Mouse (Mus musculus): Measurements from ENCODE around the gene Hck. TPM values are rescaled to one million over a fixed set of nuclear protein-coding genes. Genes with fewer than 3 reads are reported as not detected.

Gene Hck
- total RNA-seq (2021) = 1 to 10 TPM; 1.9 to 2.2 TPM
- long read RNA-seq, experiment 1, partial matches to known transcripts = 0 of 3 reads
- long read RNA-seq, experiment 1, other reads (novel, unspliced or antisense) = 0 of 3 reads
- long read RNA-seq, experiment 2 = 0 reads

DNA sequence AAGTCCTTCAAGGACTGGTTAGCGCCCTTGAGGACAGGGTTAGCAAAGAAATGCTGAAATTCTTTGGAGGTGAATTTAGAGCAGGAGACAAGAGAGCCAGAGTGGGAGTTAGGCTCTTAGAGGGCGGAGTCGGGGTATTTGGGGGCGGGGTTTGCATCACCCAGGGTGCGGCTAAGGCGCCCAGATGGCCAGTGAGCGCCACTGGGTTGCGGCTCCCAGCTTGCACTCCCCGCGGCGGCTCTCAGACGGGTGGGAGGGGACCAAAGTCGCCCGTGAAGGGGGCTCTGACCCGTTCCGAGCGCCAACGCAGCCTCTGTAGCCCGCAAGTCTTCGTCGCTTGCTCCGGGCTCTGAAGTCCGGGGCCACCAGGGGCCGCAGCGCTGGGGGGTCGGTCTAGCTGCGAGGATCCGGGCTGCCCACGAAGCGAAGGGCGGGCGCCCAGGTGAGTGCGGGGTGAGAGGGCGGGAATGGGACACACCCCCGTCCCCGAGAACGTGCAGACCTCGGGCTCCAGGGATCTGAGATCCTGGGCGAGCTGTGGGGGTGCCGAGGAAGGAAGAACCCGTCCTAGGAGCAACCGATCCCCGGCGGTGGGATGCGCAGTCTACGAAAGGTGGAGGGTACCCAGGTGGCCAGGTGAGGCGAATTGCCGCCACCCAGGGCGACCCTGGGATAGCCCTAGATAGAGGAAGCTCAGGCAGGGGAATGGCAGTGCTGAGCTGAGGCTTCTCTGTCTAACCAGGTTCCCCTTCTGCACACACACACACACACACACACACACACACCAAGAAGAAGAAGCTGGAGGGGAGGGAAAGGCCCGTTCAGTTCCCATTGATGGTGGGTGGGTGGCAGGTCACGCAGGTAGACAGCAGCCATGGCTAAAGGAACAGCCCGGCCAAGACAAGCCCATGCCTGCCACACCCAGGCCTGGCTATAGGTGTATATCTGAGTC lies at the start of gene Hck:
TSS of gene Hck (plus strand) at position 156 of the 952 bp plus-strand sequence.
- peak in 1 of 2 experiments; percentile 19 for DNase-seq (ENCODE audit: low spot score in 2 of 2)
- Histone ChIP-seq H3K4me3 (peak within 1 kb of the TSS; percentile 18), H3K27ac (peak within 1 kb of the TSS; percentile 28; the same call in 1 of the 2 replicates)
- no peak; the same call in 1 of the 2 replicates for TF ChIP-seq CTCF (conservative IDR thresholded peaks at IDR 0.05)

DNA sequence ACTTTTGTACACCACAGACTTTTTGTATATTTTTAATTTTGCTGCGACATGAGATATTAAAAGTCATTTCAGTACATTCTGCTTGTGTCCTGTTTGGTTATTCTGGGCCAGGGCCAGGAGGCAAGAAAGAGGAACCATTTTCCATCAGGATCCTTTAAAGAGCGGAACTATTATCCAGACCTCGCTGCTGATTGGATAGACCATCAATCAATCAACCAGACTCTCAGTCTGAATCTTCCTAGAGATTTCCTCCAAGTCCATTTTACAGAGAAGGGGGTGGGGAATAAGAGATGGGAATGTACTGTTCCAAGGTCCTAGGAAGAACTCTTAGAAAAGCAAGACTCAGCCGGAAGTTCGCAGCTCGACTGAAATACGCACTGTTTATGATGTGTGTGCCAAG lies 48.1 kb upstream of the Hck start:
- Histone ChIP-seq H3K27ac (no peak overlapping the region), H3K4me3 (no peak overlapping the region)
- DNase-seq (ENCODE audit: low spot score in 2 of 2) = no peak
- TF ChIP-seq CTCF (conservative IDR thresholded peaks at IDR 0.05) = no peak

DNA sequence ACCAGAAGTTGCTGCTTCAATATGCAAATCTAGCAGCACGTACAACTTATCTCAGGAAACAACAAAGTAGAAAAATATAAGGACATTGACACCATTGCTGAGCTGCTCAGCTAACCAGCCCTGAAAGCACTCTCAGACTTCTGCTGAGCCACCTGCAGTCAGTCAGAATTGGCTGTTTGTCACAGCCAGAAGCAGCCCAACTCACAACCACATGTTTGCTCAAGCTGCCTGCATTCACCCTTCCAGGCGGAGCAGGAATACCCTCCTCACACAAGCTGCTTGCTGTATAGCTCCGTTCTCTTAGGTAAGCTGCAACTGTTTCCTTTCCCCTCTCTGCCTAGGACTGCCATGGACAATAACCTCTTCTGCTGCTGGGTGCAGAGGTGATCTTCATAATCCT lies 44.9 kb upstream of the Hck start:
- TF ChIP-seq CTCF (conservative IDR thresholded peaks at IDR 0.05) = no peak
- no peak for DNase-seq (ENCODE audit: low spot score in 2 of 2)
- Histone ChIP-seq H3K4me3 (no peak overlapping the region), H3K27ac (no peak overlapping the region)

DNA sequence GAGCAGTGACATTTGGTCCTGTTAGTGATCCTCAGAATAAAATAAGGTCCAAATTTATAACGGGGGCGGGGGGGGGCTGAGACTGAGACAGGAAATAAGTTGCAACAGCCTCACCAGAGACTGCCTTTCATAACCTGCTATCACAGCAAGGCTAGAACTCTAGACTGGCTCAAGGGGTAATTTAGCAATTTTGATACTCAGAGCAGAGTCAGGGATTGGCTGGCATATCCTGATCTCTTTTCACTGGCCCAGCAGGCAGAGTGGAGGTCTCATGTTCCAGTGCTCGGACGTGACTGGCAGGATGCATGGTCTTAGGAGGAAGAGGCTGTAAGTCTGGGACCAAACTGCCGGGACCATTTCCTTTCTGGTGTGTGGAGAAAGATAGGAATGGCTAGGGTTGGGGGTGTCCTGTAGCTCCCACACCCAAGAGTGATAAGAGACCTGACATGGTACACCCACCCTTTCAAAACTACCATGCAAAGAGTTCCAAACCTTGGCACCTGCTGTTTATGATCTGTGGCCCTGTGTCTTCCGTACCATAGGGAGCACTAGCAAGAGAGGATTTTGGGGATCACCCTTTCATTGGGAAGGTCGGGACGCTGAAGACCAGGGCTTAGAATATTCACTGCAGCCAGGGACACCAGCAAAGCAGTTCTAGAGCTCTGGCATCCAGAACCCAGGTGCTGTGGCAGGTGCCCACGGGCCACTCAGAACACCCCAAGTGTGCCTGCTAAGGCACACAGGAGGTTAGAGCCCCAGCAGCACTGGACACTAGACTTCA lies 43.9 kb upstream of the Hck start:
- no peak for DNase-seq (ENCODE audit: low spot score in 2 of 2)
- no peak overlapping the region for H3K27ac ChIP-seq
- no peak overlapping the region for H3K4me3 ChIP-seq
- no peak for TF ChIP-seq CTCF (conservative IDR thresholded peaks at IDR 0.05)

DNA sequence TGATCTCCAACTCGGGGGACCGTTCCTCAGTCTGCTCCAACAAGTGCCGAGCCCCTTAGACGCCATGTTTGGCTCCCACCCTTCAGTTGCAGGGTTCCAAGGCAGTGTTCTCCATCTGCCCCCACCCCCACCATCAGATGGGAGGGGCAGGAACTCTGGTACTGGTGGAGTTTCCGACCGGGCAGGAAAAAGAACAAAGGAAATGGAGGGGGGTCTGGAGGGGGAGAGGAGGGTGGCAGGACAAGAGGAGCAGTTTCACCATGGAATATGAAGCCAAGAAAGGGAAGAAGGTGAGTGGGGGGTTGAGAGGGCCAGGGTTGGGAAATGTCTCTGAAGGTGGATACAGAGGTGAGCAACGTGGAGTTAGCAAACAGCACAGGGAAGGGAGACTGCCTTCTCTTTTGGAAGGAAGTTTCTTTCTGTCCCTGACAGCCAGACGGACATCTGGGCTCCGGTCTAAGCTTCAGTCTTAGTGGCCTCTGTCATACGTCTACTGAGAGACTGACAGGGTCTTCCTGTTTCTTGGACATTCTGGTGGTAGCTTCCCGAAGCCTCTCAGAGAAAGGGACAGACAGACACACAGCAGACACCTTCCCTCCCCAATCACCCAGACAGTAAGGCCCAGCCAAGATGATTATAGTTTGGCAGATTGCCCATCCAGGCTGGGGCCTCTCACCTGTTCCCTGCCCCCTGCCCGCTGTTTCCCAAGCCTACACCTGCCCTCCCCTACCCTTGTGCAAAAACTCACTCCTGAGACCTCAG lies 42.3 kb upstream of the Hck start, which contains the start of gene Ccm2l:
TSS of gene Ccm2l (plus strand) at position 209 of the 762 bp plus-strand sequence.
- H3K27ac ChIP-seq = peak within 1 kb of the TSS; percentile 74
- no peak for DNase-seq (ENCODE audit: low spot score in 2 of 2)
- H3K4me3 ChIP-seq = peak within 1 kb of the TSS; percentile 26
- TF ChIP-seq CTCF (conservative IDR thresholded peaks at IDR 0.05) = no peak

DNA sequence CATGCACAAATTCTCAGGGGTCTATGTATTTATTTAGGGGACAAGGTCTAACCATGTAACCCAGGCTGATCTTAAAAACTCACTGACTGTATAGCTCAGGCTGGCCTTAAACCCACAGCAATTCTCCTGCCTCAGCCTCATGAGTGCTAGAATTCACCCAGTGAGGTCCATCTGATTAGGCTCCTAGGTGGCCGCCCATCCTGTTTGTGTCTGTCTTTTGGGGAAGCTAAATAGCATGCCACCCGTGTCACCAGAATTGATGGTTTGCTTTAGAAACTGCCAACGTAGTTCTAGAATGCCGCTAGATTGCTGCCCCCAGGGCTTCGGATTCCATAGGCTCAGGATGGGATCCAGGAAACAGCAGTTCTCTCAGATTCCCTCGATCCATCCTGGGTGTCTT lies 41.3 kb upstream of the Hck start:
- peak overlapping the region; percentile 27 for H3K4me3 ChIP-seq
- H3K27ac ChIP-seq = peak overlapping the region; percentile 39; the same call in 1 of the 2 replicates
- TF ChIP-seq CTCF (conservative IDR thresholded peaks at IDR 0.05) = no peak
- no peak for DNase-seq (ENCODE audit: low spot score in 2 of 2)

DNA sequence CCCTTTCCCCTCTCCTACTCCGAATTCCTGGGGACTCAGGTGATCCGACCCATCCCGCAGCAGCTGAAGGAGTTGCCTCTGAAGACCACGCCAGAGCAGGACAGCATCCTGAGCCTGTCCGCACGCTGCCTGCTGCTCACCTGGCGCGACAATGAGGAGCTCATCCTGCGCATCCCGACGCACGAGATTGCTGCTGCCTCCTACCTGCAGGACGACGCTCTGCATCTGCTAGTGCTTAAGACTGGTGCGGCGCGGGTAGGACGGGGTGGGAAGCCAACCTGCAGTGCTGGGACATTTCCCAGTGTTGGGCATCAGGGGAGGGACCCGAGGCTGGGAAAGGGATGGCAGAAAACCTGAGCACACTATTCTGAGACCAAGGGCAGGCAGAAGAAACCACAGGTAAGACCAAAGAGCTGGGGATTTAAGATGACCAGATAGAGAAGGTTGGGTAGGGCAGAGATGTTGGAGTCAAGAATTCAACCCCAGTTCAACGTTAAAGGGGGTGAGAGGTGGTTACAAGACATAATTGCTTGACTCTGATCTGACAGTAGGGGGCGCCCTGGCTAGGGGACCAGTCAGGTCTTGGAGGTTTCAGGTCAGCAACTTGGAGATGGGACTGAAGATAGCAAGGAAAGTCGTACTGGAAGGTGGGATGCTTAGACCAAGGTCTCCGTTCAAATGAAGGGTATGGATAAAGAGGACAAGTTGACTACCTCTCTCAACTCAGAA lies 37.3 kb upstream of the Hck start:
- no peak for DNase-seq (ENCODE audit: low spot score in 2 of 2)
- H3K27ac ChIP-seq = no peak overlapping the region
- peak; percentile 76 for TF ChIP-seq CTCF (conservative IDR thresholded peaks at IDR 0.05)
- no peak overlapping the region for H3K4me3 ChIP-seq

DNA sequence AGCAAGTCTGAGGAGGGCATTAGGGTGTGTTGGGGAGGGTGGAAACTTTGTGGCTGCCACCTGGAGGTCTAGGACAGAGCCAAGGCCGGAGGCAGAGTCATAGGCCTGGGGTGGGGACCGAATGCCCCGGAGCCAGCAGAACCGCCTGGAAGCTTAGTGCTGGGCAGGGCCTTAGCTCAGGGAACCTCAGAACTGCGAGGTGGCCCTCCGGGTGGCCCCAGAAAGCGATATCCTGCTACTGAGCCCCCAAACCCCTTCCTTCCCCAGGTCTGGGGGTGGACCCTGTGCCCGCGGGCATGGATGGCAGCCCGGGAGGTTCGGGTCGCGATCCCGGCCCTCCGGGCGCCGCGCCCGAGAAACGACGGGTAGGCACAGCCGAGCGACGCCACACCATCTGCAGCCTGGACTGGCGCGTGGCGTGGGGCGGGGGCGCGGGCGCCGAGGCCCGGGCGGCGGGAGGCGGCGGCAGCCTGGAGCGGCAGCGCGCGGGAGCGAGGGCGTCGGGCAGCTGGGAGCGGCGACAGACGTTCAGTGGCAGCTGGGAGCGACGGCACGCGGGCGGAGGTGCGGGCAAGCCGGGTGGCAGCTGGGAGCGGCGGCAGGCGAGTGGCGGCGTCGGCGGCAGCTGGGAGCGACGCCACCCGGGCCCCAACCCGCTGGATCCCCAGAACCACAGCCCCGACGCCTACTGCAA lies 36.6 kb upstream of the Hck start:
- H3K27ac ChIP-seq = no peak overlapping the region
- no peak overlapping the region for H3K4me3 ChIP-seq
- peak; percentile 17 to 66 for DNase-seq (ENCODE audit: low spot score in 2 of 2)
- no peak for TF ChIP-seq CTCF (conservative IDR thresholded peaks at IDR 0.05)

DNA sequence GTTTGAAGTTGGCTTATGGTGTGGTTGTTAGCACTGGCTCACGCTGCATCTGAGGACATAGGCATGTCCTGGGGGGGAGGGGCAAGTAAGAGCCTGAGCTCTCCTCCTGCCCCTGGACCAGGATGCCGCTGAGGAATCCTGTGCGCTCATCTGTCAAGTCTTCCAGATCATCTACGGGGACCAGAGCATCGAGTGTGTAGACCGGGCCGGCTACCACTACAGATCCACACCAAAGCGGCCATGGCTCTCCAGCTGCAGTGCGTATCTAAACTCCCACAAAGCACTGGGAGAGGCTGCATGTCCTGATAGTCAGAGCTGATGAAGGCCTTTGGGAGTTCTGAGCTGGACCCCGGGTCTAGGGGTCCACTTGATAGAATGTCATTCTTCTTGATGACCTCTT lies 33.6 kb upstream of the Hck start:
- TF ChIP-seq CTCF (conservative IDR thresholded peaks at IDR 0.05) = no peak
- peak in 1 of 2 experiments; percentile 2 for DNase-seq (ENCODE audit: low spot score in 2 of 2)
- Histone ChIP-seq H3K27ac (no peak overlapping the region), H3K4me3 (no peak overlapping the region)

DNA sequence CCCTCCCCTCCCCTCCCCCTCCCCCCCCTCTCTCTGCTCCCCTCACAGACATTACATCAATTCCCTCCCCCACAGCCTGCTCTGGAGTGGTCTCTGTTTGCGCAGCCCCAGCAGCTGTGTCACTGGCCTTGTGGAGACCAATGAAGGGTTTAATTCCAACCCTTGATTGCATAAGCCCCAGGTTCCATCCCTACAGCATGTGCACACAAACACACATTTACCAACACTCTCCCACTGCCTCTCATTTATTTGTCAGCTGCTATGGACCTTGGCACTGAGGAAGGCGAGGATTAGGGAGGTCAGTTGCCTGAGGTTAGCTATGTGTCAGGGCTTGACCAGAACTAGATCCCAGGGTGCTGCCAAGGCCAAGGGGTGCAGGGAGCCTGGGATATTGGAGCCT lies 32.3 kb upstream of the Hck start:
- no peak for DNase-seq (ENCODE audit: low spot score in 2 of 2)
- TF ChIP-seq CTCF (conservative IDR thresholded peaks at IDR 0.05) = no peak
- Histone ChIP-seq H3K4me3 (no peak overlapping the region), H3K27ac (no peak overlapping the region)

DNA sequence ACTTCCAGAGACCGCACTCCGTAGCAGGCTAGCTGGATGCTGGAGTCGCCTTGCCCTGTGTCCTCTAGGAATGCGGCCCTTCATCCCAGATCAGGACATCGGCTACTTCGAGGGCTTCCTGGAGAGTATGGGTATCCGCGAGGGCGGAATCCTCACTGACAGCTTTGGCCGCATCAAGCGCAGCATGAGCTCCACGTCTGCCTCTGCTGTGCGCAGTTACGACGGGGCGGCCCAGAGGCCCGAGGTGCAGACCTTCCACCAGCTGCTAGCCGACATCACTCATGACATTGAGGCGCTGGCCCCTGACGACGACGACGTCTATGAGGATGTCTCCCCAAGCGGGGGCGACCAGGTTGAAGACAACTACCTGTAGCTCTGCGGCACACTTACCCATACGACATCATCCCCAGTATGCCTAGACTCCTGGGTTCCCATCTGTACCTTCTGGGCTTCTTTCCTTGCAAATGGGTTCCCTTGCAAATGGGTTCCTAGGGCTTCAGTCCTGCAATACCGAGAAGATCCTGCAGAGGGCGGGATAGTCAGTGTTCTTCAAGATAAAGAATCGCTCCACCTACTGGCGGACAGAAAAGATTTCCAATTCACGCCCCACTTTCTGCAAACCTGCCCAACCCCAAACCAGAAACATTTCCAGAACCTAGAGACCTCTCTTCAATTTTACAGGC lies 27.3 kb upstream of the Hck start:
- peak; percentile 63 to 80 for DNase-seq (ENCODE audit: low spot score in 2 of 2)
- peak; percentile 95 for TF ChIP-seq CTCF (conservative IDR thresholded peaks at IDR 0.05)
- no peak overlapping the region for H3K27ac ChIP-seq
- H3K4me3 ChIP-seq = no peak overlapping the region

All from layer of hippocampus, adult 2 months (tissue).